Mouse (Mus musculus): ENCODE data around the gene Ccdc194. TPM values are rescaled to one million over a fixed set of nuclear protein-coding genes. Genes with fewer than 3 reads are reported as not detected.
A peak's percentile ranks its signal among the peaks of the same experiment; 100 is the strongest.

Gene Ccdc194
- polyA plus RNA-seq, 1 experiment, result 0.16 TPM

- Histone ChIP-seq H3K27me3 (replicated peaks) (peaks cover 62% of the 10 kb centered on the region), H3K36me3 (replicated peaks; ENCODE audit: low read length) (peaks cover 2% of the 10 kb centered on the region)
Observed at GRCm38 (mm10) chr8:71568387-71568937, 43.0 kb upstream of the Ccdc194 start, which contains the start of gene Slc27a1. Slc27a1 (plus strand) TSS chr8:71568882.

GRCm38 (mm10) chr8:71567587-71567986 is 42.1 kb upstream of the Ccdc194 start:
- H3K27me3 ChIP-seq (replicated peaks), result peaks cover 63% of the 10 kb centered on the region
- H3K36me3 ChIP-seq (replicated peaks; ENCODE audit: low read length), result peaks cover 2% of the 10 kb centered on the region
- peaks cover 52% of the 10 kb centered on the region for H3K4me1 ChIP-seq
- TF ChIP-seq FLI1 (IDR thresholded peaks at IDR 0.05; ENCODE audit: low read length) (no peak), GATA1 (IDR thresholded peaks at IDR 0.05; ENCODE audit: borderline replicate concordance, low read length) (no peak)
- H3K9me3 ChIP-seq, result peaks cover 10% of the 10 kb centered on the region
- H3K4me3 ChIP-seq (replicated peaks), result no peak overlapping the region

More at GRCm38 (mm10) chr8:71568387-71568937, 43.0 kb upstream of the Ccdc194 start, which contains the start of gene Slc27a1:
- Histone ChIP-seq H3K4me3 (replicated peaks) (peak within 1 kb of the TSS; percentile 93), H3K9me3 (peaks cover 10% of the 10 kb centered on the region), H3K4me1 (peaks cover 45% of the 10 kb centered on the region)
- TF ChIP-seq GATA1 (IDR thresholded peaks at IDR 0.05; ENCODE audit: borderline replicate concordance, low read length) (no peak), FLI1 (IDR thresholded peaks at IDR 0.05; ENCODE audit: low read length) (no peak)

- H3K9me3 ChIP-seq, result peaks cover 10% of the 10 kb centered on the region
- no peak within 1 kb of the TSS for H3K4me3 ChIP-seq (replicated peaks)
- no peak for TF ChIP-seq GATA1 (IDR thresholded peaks at IDR 0.05; ENCODE audit: borderline replicate concordance, low read length)
- no peak for TF ChIP-seq FLI1 (IDR thresholded peaks at IDR 0.05; ENCODE audit: low read length)
- H3K4me1 ChIP-seq, result peaks cover 62% of the 10 kb centered on the region
- H3K36me3 ChIP-seq (replicated peaks; ENCODE audit: low read length), result peaks cover 2% of the 10 kb centered on the region
- peaks cover 64% of the 10 kb centered on the region for H3K27me3 ChIP-seq (replicated peaks)
Observed at GRCm38 (mm10) chr8:71566501-71566900, 41.0 kb upstream of the Ccdc194 start, which contains the start of gene Nxnl1. Nxnl1 (minus strand) TSS chr8:71566601.

GRCm38 (mm10) chr8:71563992-71564391 is 38.5 kb upstream of the Ccdc194 start:
- no peak overlapping the region for H3K4me3 ChIP-seq (replicated peaks)
- TF ChIP-seq GATA1 (IDR thresholded peaks at IDR 0.05; ENCODE audit: borderline replicate concordance, low read length), result no peak
- TF ChIP-seq FLI1 (IDR thresholded peaks at IDR 0.05; ENCODE audit: low read length), result no peak
- H3K27me3 ChIP-seq (replicated peaks), result peaks cover 43% of the 10 kb centered on the region
- H3K36me3 ChIP-seq (replicated peaks; ENCODE audit: low read length), result peaks cover 2% of the 10 kb centered on the region
- H3K4me1 ChIP-seq, result peaks cover 60% of the 10 kb centered on the region
- peaks cover 10% of the 10 kb centered on the region for H3K9me3 ChIP-seq

GRCm38 (mm10) chr8:71562751-71563150 is 37.2 kb upstream of the Ccdc194 start:
- Histone ChIP-seq H3K36me3 (replicated peaks; ENCODE audit: low read length) (peaks cover 2% of the 10 kb centered on the region), H3K4me3 (replicated peaks) (peak overlapping the region; percentile 90), H3K9me3 (peaks cover 10% of the 10 kb centered on the region), H3K4me1 (peaks cover 63% of the 10 kb centered on the region), H3K27me3 (replicated peaks) (peaks cover 46% of the 10 kb centered on the region)
- TF ChIP-seq GATA1 (IDR thresholded peaks at IDR 0.05; ENCODE audit: borderline replicate concordance, low read length), result no peak
- no peak for TF ChIP-seq FLI1 (IDR thresholded peaks at IDR 0.05; ENCODE audit: low read length)

- Histone ChIP-seq H3K36me3 (replicated peaks; ENCODE audit: low read length) (peaks cover 2% of the 10 kb centered on the region), H3K9me3 (peaks cover 10% of the 10 kb centered on the region), H3K27me3 (replicated peaks) (peaks cover 51% of the 10 kb centered on the region), H3K4me1 (peaks cover 64% of the 10 kb centered on the region), H3K4me3 (replicated peaks) (no peak overlapping the region)
- TF ChIP-seq FLI1 (IDR thresholded peaks at IDR 0.05; ENCODE audit: low read length), result no peak
- no peak for TF ChIP-seq GATA1 (IDR thresholded peaks at IDR 0.05; ENCODE audit: borderline replicate concordance, low read length)
Observed at GRCm38 (mm10) chr8:71561401-71561800, 35.9 kb upstream of the Ccdc194 start.

- peaks cover 66% of the 10 kb centered on the region for H3K4me1 ChIP-seq
- peaks cover 10% of the 10 kb centered on the region for H3K9me3 ChIP-seq
- TF ChIP-seq FLI1 (IDR thresholded peaks at IDR 0.05; ENCODE audit: low read length) (no peak), GATA1 (IDR thresholded peaks at IDR 0.05; ENCODE audit: borderline replicate concordance, low read length) (no peak)
- no peak overlapping the region for H3K4me3 ChIP-seq (replicated peaks)
- peaks cover 46% of the 10 kb centered on the region for H3K27me3 ChIP-seq (replicated peaks)
- peaks cover 2% of the 10 kb centered on the region for H3K36me3 ChIP-seq (replicated peaks; ENCODE audit: low read length)
Observed at GRCm38 (mm10) chr8:71560765-71561164, 35.3 kb upstream of the Ccdc194 start.

GRCm38 (mm10) chr8:71560071-71560470 is 34.6 kb upstream of the Ccdc194 start:
- Histone ChIP-seq H3K9me3 (peaks cover 10% of the 10 kb centered on the region), H3K27me3 (replicated peaks) (peaks cover 42% of the 10 kb centered on the region), H3K4me1 (peaks cover 73% of the 10 kb centered on the region), H3K36me3 (replicated peaks; ENCODE audit: low read length) (peaks cover 2% of the 10 kb centered on the region), H3K4me3 (replicated peaks) (no peak overlapping the region)
- TF ChIP-seq GATA1 (IDR thresholded peaks at IDR 0.05; ENCODE audit: borderline replicate concordance, low read length) (no peak), FLI1 (IDR thresholded peaks at IDR 0.05; ENCODE audit: low read length) (no peak)

- H3K4me1 ChIP-seq, result peaks cover 83% of the 10 kb centered on the region
- peaks cover 3% of the 10 kb centered on the region for H3K9me3 ChIP-seq
- H3K4me3 ChIP-seq (replicated peaks), result peak overlapping the region; percentile 92
- TF ChIP-seq GATA1 (IDR thresholded peaks at IDR 0.05; ENCODE audit: borderline replicate concordance, low read length), result no peak
- no peak for TF ChIP-seq FLI1 (IDR thresholded peaks at IDR 0.05; ENCODE audit: low read length)
- H3K36me3 ChIP-seq (replicated peaks; ENCODE audit: low read length), result no peaks in the 10 kb centered on the region
- H3K27me3 ChIP-seq (replicated peaks), result peaks cover 34% of the 10 kb centered on the region
Observed at GRCm38 (mm10) chr8:71558958-71559690, 33.6 kb upstream of the Ccdc194 start.

Measured in megakaryocyte, embryonic 14.5 days (primary cell).